In genomic region chr6:37219110-37219509, GRCm38 (mm10) we compare ENCODE assay signal across 22 mouse cellular contexts.
DNase-seq lines count a peak whose midpoint lies in the region; ATAC-seq and TF ChIP-seq lines count a peak whose summit lies in the region.
"Had no signal": no experiment of that assay in that cellular context is flagged by ENCODE, and none has a peak within 500 bp of the region (broad histone marks: within the 10 kb centered on the region; RNA-seq: fewer than 3 reads in every experiment).

No protein-coding gene starts in this region.

- H3K4me3 ChIP-seq in intestine, embryonic 15.5 days (replicated peaks): no peak overlapping the region
- no peak overlapping the region for H3K4me3 ChIP-seq in intestine, postnatal 0 days (ENCODE audit: low read depth, low read length)
- H3K4me3 ChIP-seq: embryonic facial prominence, embryonic 13.5 days; embryonic facial prominence, embryonic 15.5 days; erythroblast, embryonic 14.5 days; forebrain, embryonic 10.5 days; forebrain, embryonic 12.5 days had no signal

- no peak overlapping the region for H3K4me2 ChIP-seq in intestine, embryonic 15.5 days (replicated peaks)
- H3K4me2 ChIP-seq in intestine, postnatal 0 days (replicated peaks; ENCODE audit: low read depth): no peak overlapping the region
- H3K4me2 ChIP-seq: embryonic facial prominence, embryonic 13.5 days; embryonic facial prominence, embryonic 15.5 days; forebrain, embryonic 12.5 days had no signal

- ATAC-seq in intestine, embryonic 15.5 days: peak; percentile 52
- ATAC-seq in intestine, postnatal 0 days: peak; percentile 56; the same call in 1 of the 2 replicates
- ATAC-seq: activated CD4-positive, CD25-positive, alpha-beta regulatory T cell, adult 4 months; forebrain, embryonic 14.5 days; forebrain, embryonic 16.5 days; Patski had no signal

- H3K27me3 ChIP-seq in intestine, embryonic 15.5 days (replicated peaks): no peaks in the 10 kb centered on the region
- no peaks in the 10 kb centered on the region for H3K27me3 ChIP-seq in intestine, postnatal 0 days (replicated peaks; ENCODE audit: control insufficient read depth, insufficient read depth, low read length)
- H3K27me3 ChIP-seq: embryonic facial prominence, embryonic 13.5 days; embryonic facial prominence, embryonic 15.5 days; forebrain, embryonic 12.5 days; Patski had no signal

- no peak overlapping the region for H3K9ac ChIP-seq in intestine, embryonic 15.5 days
- no peak overlapping the region for H3K9ac ChIP-seq in intestine, postnatal 0 days (ENCODE audit: low read depth, low read length)
- H3K9ac ChIP-seq: embryonic facial prominence, embryonic 13.5 days; embryonic facial prominence, embryonic 15.5 days; forebrain, embryonic 12.5 days had no signal

- H3K9me3 ChIP-seq in intestine, embryonic 15.5 days: no peaks in the 10 kb centered on the region
- no peaks in the 10 kb centered on the region for H3K9me3 ChIP-seq in intestine, postnatal 0 days (ENCODE audit: control insufficient read depth)
- H3K9me3 ChIP-seq: embryonic facial prominence, embryonic 13.5 days; embryonic facial prominence, embryonic 15.5 days; forebrain, embryonic 10.5 days; forebrain, embryonic 12.5 days had no signal

- peaks cover 4% of the 10 kb centered on the region; the same call in 1 of the 2 replicates for H3K4me1 ChIP-seq in intestine, embryonic 15.5 days (replicated peaks)
- no peaks in the 10 kb centered on the region for H3K4me1 ChIP-seq in intestine, postnatal 0 days (replicated peaks; ENCODE audit: control insufficient read depth, insufficient read depth, low read length)

- H3K27ac ChIP-seq in intestine, embryonic 15.5 days: no peak overlapping the region
- no peak overlapping the region for H3K27ac ChIP-seq in intestine, postnatal 0 days (ENCODE audit: low read depth, low read length)
- H3K27ac ChIP-seq: embryonic facial prominence, embryonic 13.5 days; embryonic facial prominence, embryonic 15.5 days; forebrain, embryonic 10.5 days; forebrain, embryonic 12.5 days had no signal

- TF ChIP-seq CTCF in intestine, postnatal 0 days (IDR thresholded peaks at IDR 0.05; ENCODE audit: low read depth): no peak

- H3K36me3 ChIP-seq in intestine, embryonic 15.5 days: no peaks in the 10 kb centered on the region
- no peaks in the 10 kb centered on the region for H3K36me3 ChIP-seq in intestine, postnatal 0 days (ENCODE audit: control insufficient read depth, insufficient read depth)
- H3K36me3 ChIP-seq: embryonic facial prominence, embryonic 13.5 days; embryonic facial prominence, embryonic 15.5 days; forebrain, embryonic 10.5 days; forebrain, embryonic 12.5 days had no signal

- DNase-seq in MN1 (ENCODE audit: low spot score) (peak; percentile 10), liver (no peak)
- DNase-seq in spleen, adult 12 weeks (ENCODE audit: low spot score): no peak
- DNase-seq: adrenal gland, adult 8-10 months; adrenal gland, postnatal 14 days; adrenal gland, postnatal 36 days; cerebellum, adult 11-12 months; cerebellum, adult 2 months; cerebellum, adult 9-10 months; cerebellum, postnatal 10 days; cerebellum, postnatal 25 days had no signal

- 60% methylated on average over 4 of the region's 4 CpGs for WGBS in intestine, embryonic 15.5 days
- WGBS in intestine, postnatal 0 days: 40% methylated on average over 4 of the region's 4 CpGs
